Comparison of ENCODE assay signal across 16 mouse cellular contexts in genomic region chr2:91136513-91137412, GRCm38 (mm10). TPM values are rescaled to one million over a fixed set of nuclear protein-coding genes. Genes with fewer than 3 reads are reported as not detected.
DNase-seq lines count a peak whose midpoint lies in the region; ATAC-seq and TF ChIP-seq lines count a peak whose summit lies in the region.
"Had no signal": no experiment of that assay in that cellular context is flagged by ENCODE, and none has a peak within 500 bp of the region (broad histone marks: within the 10 kb centered on the region; RNA-seq: fewer than 3 reads in every experiment).

No protein-coding gene starts in this region.

- 0 out of 2 replicates have a peak, but pooled peaks have one; percentile 13 for ATAC-seq in forebrain, postnatal 0 days
- ATAC-seq in forebrain, embryonic 16.5 days = no peak
- ATAC-seq in midbrain, embryonic 15.5 days (replicated peaks) = 0 out of 2 replicates have a peak, but pooled peaks have one; percentile 13
- ATAC-seq in midbrain, embryonic 14.5 days (ENCODE audit: low FRiP score, low TSS enrichment) = no peak
- ATAC-seq in stomach, postnatal 0 days (ENCODE audit: low FRiP score, low TSS enrichment) = no peak
- ATAC-seq in hindbrain, embryonic 13.5 days (ENCODE audit: low FRiP score) = no peak
- ATAC-seq: forebrain, embryonic 13.5 days; liver, embryonic 12.5 days had no signal

- no peaks in the 10 kb centered on the region for H3K27me3 ChIP-seq in forebrain, postnatal 0 days (ENCODE audit: insufficient read depth, low read length)
- H3K27me3 ChIP-seq in forebrain, embryonic 16.5 days (replicated peaks; ENCODE audit: control insufficient read depth, insufficient read depth, low read length) = no peaks in the 10 kb centered on the region
- no peaks in the 10 kb centered on the region for H3K27me3 ChIP-seq in midbrain, embryonic 15.5 days (replicated peaks)
- no peaks in the 10 kb centered on the region for H3K27me3 ChIP-seq in midbrain, embryonic 14.5 days (ENCODE audit: control insufficient read depth, insufficient read depth, low read length)
- no peaks in the 10 kb centered on the region for H3K27me3 ChIP-seq in stomach, postnatal 0 days (ENCODE audit: control insufficient read depth, insufficient read depth, low read length)
- H3K27me3 ChIP-seq in hindbrain, embryonic 13.5 days = no peaks in the 10 kb centered on the region
- H3K27me3 ChIP-seq: embryonic facial prominence, embryonic 15.5 days; forebrain, embryonic 13.5 days; liver, embryonic 12.5 days had no signal

- H3K4me2 ChIP-seq in forebrain, postnatal 0 days (ENCODE audit: low read depth) = no peak overlapping the region
- no peak overlapping the region for H3K4me2 ChIP-seq in forebrain, embryonic 16.5 days (ENCODE audit: low read length)
- H3K4me2 ChIP-seq in midbrain, embryonic 15.5 days = no peak overlapping the region
- H3K4me2 ChIP-seq in midbrain, embryonic 14.5 days (ENCODE audit: low read length) = no peak overlapping the region
- H3K4me2 ChIP-seq in stomach, postnatal 0 days (replicated peaks; ENCODE audit: low read depth) = no peak overlapping the region
- H3K4me2 ChIP-seq in hindbrain, embryonic 13.5 days = no peak overlapping the region
- H3K4me2 ChIP-seq: embryonic facial prominence, embryonic 15.5 days; forebrain, embryonic 13.5 days; liver, embryonic 12.5 days had no signal

- no peak for DNase-seq in forebrain, postnatal 0 days
- DNase-seq in midbrain, embryonic 14.5 days = no peak
- DNase-seq in cerebellum, postnatal 25 days = peak; percentile 66 to 74
- no peak for DNase-seq in stomach, postnatal 0 days (ENCODE audit: low spot score)
- DNase-seq: kidney, adult 9 months had no signal

- no peak overlapping the region for H3K27ac ChIP-seq in forebrain, postnatal 0 days (ENCODE audit: low read depth, low read length)
- H3K27ac ChIP-seq in forebrain, embryonic 16.5 days (ENCODE audit: low read length) = no peak overlapping the region
- H3K27ac ChIP-seq in midbrain, embryonic 15.5 days = no peak overlapping the region
- H3K27ac ChIP-seq in midbrain, embryonic 14.5 days (replicated peaks; ENCODE audit: low read depth, low read length) = no peak overlapping the region
- H3K27ac ChIP-seq in stomach, postnatal 0 days (replicated peaks) = no peak overlapping the region
- H3K27ac ChIP-seq in hindbrain, embryonic 13.5 days = no peak overlapping the region
- H3K27ac ChIP-seq: embryonic facial prominence, embryonic 15.5 days; forebrain, embryonic 13.5 days; limb, embryonic 10.5 days; liver, embryonic 12.5 days had no signal

- H3K9me3 ChIP-seq in forebrain, postnatal 0 days (ENCODE audit: low read length) = no peaks in the 10 kb centered on the region
- no peaks in the 10 kb centered on the region for H3K9me3 ChIP-seq in forebrain, embryonic 16.5 days (ENCODE audit: control insufficient read depth, low read length)
- H3K9me3 ChIP-seq in midbrain, embryonic 15.5 days = no peaks in the 10 kb centered on the region
- H3K9me3 ChIP-seq in midbrain, embryonic 14.5 days (ENCODE audit: control insufficient read depth, low read length) = no peaks in the 10 kb centered on the region
- H3K9me3 ChIP-seq in stomach, postnatal 0 days (ENCODE audit: control insufficient read depth, low read length) = no peaks in the 10 kb centered on the region
- no peaks in the 10 kb centered on the region for H3K9me3 ChIP-seq in hindbrain, embryonic 13.5 days
- H3K9me3 ChIP-seq: embryonic facial prominence, embryonic 15.5 days; forebrain, embryonic 13.5 days; limb, embryonic 10.5 days; liver, embryonic 12.5 days; megakaryocyte, embryonic 14.5 days had no signal

- TF ChIP-seq EP300 in stomach, postnatal 0 days (optimal IDR thresholded peaks at IDR 0.05) = no peak

- no peak overlapping the region for H3K9ac ChIP-seq in forebrain, postnatal 0 days
- no peak overlapping the region for H3K9ac ChIP-seq in forebrain, embryonic 16.5 days (replicated peaks; ENCODE audit: low read depth, low read length)
- H3K9ac ChIP-seq in midbrain, embryonic 15.5 days = no peak overlapping the region
- no peak overlapping the region for H3K9ac ChIP-seq in midbrain, embryonic 14.5 days (replicated peaks; ENCODE audit: low read length)
- H3K9ac ChIP-seq in stomach, postnatal 0 days (ENCODE audit: low read length) = no peak overlapping the region
- no peak overlapping the region for H3K9ac ChIP-seq in hindbrain, embryonic 13.5 days
- H3K9ac ChIP-seq: embryonic facial prominence, embryonic 15.5 days; forebrain, embryonic 13.5 days; liver, embryonic 12.5 days had no signal

- no peak overlapping the region for H3K4me3 ChIP-seq in forebrain, postnatal 0 days (ENCODE audit: low read depth, low read length)
- H3K4me3 ChIP-seq in forebrain, embryonic 16.5 days (replicated peaks; ENCODE audit: low read length) = no peak overlapping the region
- no peak overlapping the region for H3K4me3 ChIP-seq in midbrain, embryonic 15.5 days
- no peak overlapping the region for H3K4me3 ChIP-seq in midbrain, embryonic 14.5 days (replicated peaks; ENCODE audit: low read depth, low read length)
- no peak overlapping the region for H3K4me3 ChIP-seq in stomach, postnatal 0 days (ENCODE audit: low read depth, low read length)
- no peak overlapping the region for H3K4me3 ChIP-seq in hindbrain, embryonic 13.5 days
- H3K4me3 ChIP-seq: embryonic facial prominence, embryonic 15.5 days; forebrain, embryonic 13.5 days; limb, embryonic 10.5 days; liver, embryonic 12.5 days; megakaryocyte, embryonic 14.5 days had no signal

- 81% methylated on average over 11 of the region's 11 CpGs for WGBS in forebrain, postnatal 0 days
- WGBS in forebrain, embryonic 16.5 days = 87% methylated on average over 11 of the region's 11 CpGs
- 85% methylated on average over 11 of the region's 11 CpGs for WGBS in midbrain, embryonic 15.5 days
- 88% methylated on average over 11 of the region's 11 CpGs for WGBS in midbrain, embryonic 14.5 days
- 69% methylated on average over 11 of the region's 11 CpGs for WGBS in stomach, postnatal 0 days
- WGBS in hindbrain, embryonic 13.5 days = 81% methylated on average over 11 of the region's 11 CpGs

- peaks cover 54% of the 10 kb centered on the region for H3K36me3 ChIP-seq in forebrain, postnatal 0 days (ENCODE audit: insufficient read depth)
- peaks cover 2% of the 10 kb centered on the region for H3K36me3 ChIP-seq in forebrain, embryonic 16.5 days (ENCODE audit: control insufficient read depth, insufficient read depth)
- peaks cover 30% of the 10 kb centered on the region; the same call in 1 of the 2 replicates for H3K36me3 ChIP-seq in midbrain, embryonic 15.5 days (replicated peaks)
- H3K36me3 ChIP-seq in midbrain, embryonic 14.5 days (ENCODE audit: control insufficient read depth, insufficient read depth, low read length) = peaks cover 56% of the 10 kb centered on the region
- peaks cover 3% of the 10 kb centered on the region; the same call in 1 of the 2 replicates for H3K36me3 ChIP-seq in stomach, postnatal 0 days (ENCODE audit: control insufficient read depth, insufficient read depth, low read length)
- H3K36me3 ChIP-seq in hindbrain, embryonic 13.5 days = peaks cover 58% of the 10 kb centered on the region

- H3K4me1 ChIP-seq in forebrain, postnatal 0 days (ENCODE audit: insufficient read depth) = no peaks in the 10 kb centered on the region
- H3K4me1 ChIP-seq in forebrain, embryonic 16.5 days (replicated peaks; ENCODE audit: control insufficient read depth, insufficient read depth, low read length) = no peaks in the 10 kb centered on the region
- no peaks in the 10 kb centered on the region for H3K4me1 ChIP-seq in midbrain, embryonic 15.5 days
- no peaks in the 10 kb centered on the region for H3K4me1 ChIP-seq in midbrain, embryonic 14.5 days (ENCODE audit: control insufficient read depth, insufficient read depth, low read length)
- H3K4me1 ChIP-seq in stomach, postnatal 0 days (replicated peaks; ENCODE audit: control insufficient read depth, insufficient read depth) = no peaks in the 10 kb centered on the region
- H3K4me1 ChIP-seq in hindbrain, embryonic 13.5 days (replicated peaks) = no peaks in the 10 kb centered on the region
- H3K4me1 ChIP-seq: embryonic facial prominence, embryonic 15.5 days; forebrain, embryonic 13.5 days; limb, embryonic 10.5 days had no signal

- TF ChIP-seq CTCF in forebrain, postnatal 0 days (IDR thresholded peaks at IDR 0.05; ENCODE audit: low read depth) = no peak
- no peak for TF ChIP-seq CTCF in stomach, postnatal 0 days (IDR thresholded peaks at IDR 0.05; ENCODE audit: low read depth)

RNA-seq across cellular contexts. Expression of gene Mybpc3, which starts 18.8 kb away (rescaled TPM):
- 0.38 TPM in 1 of 2 replicates, not detected in the other for total RNA-seq in forebrain, postnatal 0 days (2014; rRNA removed)
- polyA plus RNA-seq in forebrain, postnatal 0 days (2015; fragmentation: Nextera tagmentation; extraction: Ambion mirVana) = 0.04 TPM in 1 of 2 replicates, not detected in the other
- polyA plus RNA-seq in forebrain, embryonic 16.5 days (2015; fragmentation: Nextera tagmentation; extraction: Ambion mirVana) = not detected in 2 replicates
- 0.05 and 0.41 TPM in 2 replicates for polyA plus RNA-seq in midbrain, embryonic 15.5 days (2015; fragmentation: Nextera tagmentation; extraction: Ambion mirVana)
- not detected in 2 replicates for polyA plus RNA-seq in midbrain, embryonic 14.5 days (2014; fragmentation: Nextera tagmentation; extraction: Ambion mirVana)
- polyA plus RNA-seq in stomach, postnatal 0 days (2015; fragmentation: Nextera tagmentation; extraction: Ambion mirVana) = 0.02 and 0.07 TPM in 2 replicates
- polyA plus RNA-seq in hindbrain, embryonic 13.5 days (2015; fragmentation: Nextera tagmentation; extraction: Ambion mirVana) = 0.23 and 0.58 TPM in 2 replicates
- total RNA-seq: gastrocnemius, adult 18-20 months had no signal
- polyA plus RNA-seq: C2C12; forebrain, embryonic 13.5 days; neural tube, embryonic 14.5 days had no signal

RNA-seq across cellular contexts. Expression of gene Madd, which starts 46.9 kb away (rescaled TPM):
- 48.9 and 50.0 TPM in 2 replicates for total RNA-seq in forebrain, postnatal 0 days (2014; rRNA removed)
- 20.4 and 28.5 TPM in 2 replicates for polyA plus RNA-seq in forebrain, postnatal 0 days (2015; fragmentation: Nextera tagmentation; extraction: Ambion mirVana)
- 49.3 and 59.4 TPM in 2 replicates for polyA plus RNA-seq in forebrain, embryonic 16.5 days (2015; fragmentation: Nextera tagmentation; extraction: Ambion mirVana)
- polyA plus RNA-seq in midbrain, embryonic 15.5 days (2015; fragmentation: Nextera tagmentation; extraction: Ambion mirVana) = 65.4 and 69.3 TPM in 2 replicates
- polyA plus RNA-seq in midbrain, embryonic 14.5 days (2014; fragmentation: Nextera tagmentation; extraction: Ambion mirVana) = 43.3 and 56.3 TPM in 2 replicates
- polyA plus RNA-seq in stomach, postnatal 0 days (2015; fragmentation: Nextera tagmentation; extraction: Ambion mirVana) = 7.5 and 8.7 TPM in 2 replicates
- 56.7 and 59.2 TPM in 2 replicates for polyA plus RNA-seq in hindbrain, embryonic 13.5 days (2015; fragmentation: Nextera tagmentation; extraction: Ambion mirVana)

RNA-seq across cellular contexts. Expression of gene Spi1, which starts 54.6 kb away (rescaled TPM):
- total RNA-seq in forebrain, postnatal 0 days (2014; rRNA removed) = 2.2 and 3.9 TPM in 2 replicates
- polyA plus RNA-seq in forebrain, postnatal 0 days (2015; fragmentation: Nextera tagmentation; extraction: Ambion mirVana) = 4.7 and 5.1 TPM in 2 replicates
- polyA plus RNA-seq in forebrain, embryonic 16.5 days (2015; fragmentation: Nextera tagmentation; extraction: Ambion mirVana) = 1.7 and 1.9 TPM in 2 replicates
- polyA plus RNA-seq in midbrain, embryonic 15.5 days (2015; fragmentation: Nextera tagmentation; extraction: Ambion mirVana) = 3.3 and 4.2 TPM in 2 replicates
- 1.2 and 2.4 TPM in 2 replicates for polyA plus RNA-seq in midbrain, embryonic 14.5 days (2014; fragmentation: Nextera tagmentation; extraction: Ambion mirVana)
- 6.4 and 7.0 TPM in 2 replicates for polyA plus RNA-seq in stomach, postnatal 0 days (2015; fragmentation: Nextera tagmentation; extraction: Ambion mirVana)
- 3.5 and 3.9 TPM in 2 replicates for polyA plus RNA-seq in hindbrain, embryonic 13.5 days (2015; fragmentation: Nextera tagmentation; extraction: Ambion mirVana)
- polyA plus RNA-seq: C2C12 had no signal

Comparison
In these comparisons a context has a peak if more than half of its experiments do, and no peak if none do; other contexts are left out.
1. ATAC-seq: peak in forebrain, postnatal 0 days (single experiment) and midbrain, embryonic 15.5 days (single experiment); none in forebrain, embryonic 16.5 days (single experiment), midbrain, embryonic 14.5 days (single experiment), stomach, postnatal 0 days (single experiment) and hindbrain, embryonic 13.5 days (single experiment).
2. DNase-seq: peak in cerebellum, postnatal 25 days (2 of 2); none in forebrain, postnatal 0 days (single experiment), midbrain, embryonic 14.5 days (single experiment) and stomach, postnatal 0 days (single experiment).